ENCODE assay signal across 14 mouse cellular contexts in the genomic region with DNA sequence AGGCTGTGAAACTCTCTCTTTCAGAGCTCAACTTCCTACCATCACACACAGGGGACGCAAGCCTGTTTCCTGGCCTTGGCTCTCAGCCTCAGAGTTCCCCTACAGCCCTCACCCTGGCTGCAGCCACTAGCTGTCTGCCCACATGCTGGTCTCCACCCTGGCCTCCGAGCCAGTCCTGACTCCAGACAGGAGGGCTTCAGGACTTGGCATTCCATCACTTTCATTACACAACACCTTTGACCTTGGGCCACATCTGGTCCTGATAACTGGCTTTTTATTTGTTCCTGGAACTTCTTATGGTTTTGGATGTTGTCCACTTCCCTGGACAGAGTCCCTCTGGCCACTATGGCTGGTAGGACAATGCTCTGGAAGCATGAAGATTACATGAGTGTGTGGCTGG.
DNase-seq lines count a peak whose midpoint lies in the region; ATAC-seq and TF ChIP-seq lines count a peak whose summit lies in the region.
"Had no signal": no experiment of that assay in that cellular context is flagged by ENCODE, and none has a peak within 500 bp of the region (broad histone marks: within the 10 kb centered on the region; RNA-seq: fewer than 3 reads in every experiment).

No protein-coding gene starts in this region.

- H3K9ac ChIP-seq in heart, embryonic 15.5 days = no peak overlapping the region
- H3K9ac ChIP-seq in forebrain, embryonic 12.5 days = no peak overlapping the region
- H3K9ac ChIP-seq: liver, embryonic 13.5 days had no signal

- H3K27ac ChIP-seq in heart, embryonic 10.5 days = no peak overlapping the region
- no peak overlapping the region for H3K27ac ChIP-seq in heart, embryonic 15.5 days
- no peak overlapping the region for H3K27ac ChIP-seq in forebrain, embryonic 12.5 days
- no peak overlapping the region for H3K27ac ChIP-seq in thymus, adult 2 months (ENCODE audit: control insufficient read depth, insufficient read depth, low read length)
- H3K27ac ChIP-seq: left cerebral cortex, adult 2 months; liver, embryonic 13.5 days; macrophage had no signal

- TF ChIP-seq POLR2A in thymus, adult 2 months (IDR thresholded peaks at IDR 0.05; ENCODE audit: control insufficient read depth, extremely low read depth, insufficient read depth, low read length, poor library complexity) = no peak

- WGBS in heart, embryonic 10.5 days = 32% methylated on average over 2 of the region's 2 CpGs
- 46% methylated on average over 2 of the region's 2 CpGs for WGBS in heart, embryonic 15.5 days
- WGBS in forebrain, embryonic 12.5 days = 80% methylated on average over 2 of the region's 2 CpGs
- 77% methylated on average over 2 of the region's 2 CpGs for WGBS in thymus, adult 2 months

- H3K36me3 ChIP-seq in heart, embryonic 10.5 days = no peaks in the 10 kb centered on the region
- no peaks in the 10 kb centered on the region for H3K36me3 ChIP-seq in heart, embryonic 15.5 days
- H3K36me3 ChIP-seq in forebrain, embryonic 12.5 days (replicated peaks) = no peaks in the 10 kb centered on the region
- no peaks in the 10 kb centered on the region for H3K36me3 ChIP-seq in thymus, adult 2 months (ENCODE audit: control insufficient read depth, insufficient read depth, low read length)
- H3K36me3 ChIP-seq: liver, embryonic 13.5 days had no signal

- no peak overlapping the region for H3K4me2 ChIP-seq in heart, embryonic 15.5 days
- H3K4me2 ChIP-seq in forebrain, embryonic 12.5 days = no peak overlapping the region
- H3K4me2 ChIP-seq: liver, embryonic 13.5 days had no signal

- ATAC-seq in heart, embryonic 15.5 days (replicated peaks; ENCODE audit: insufficient number of reproducible peaks, insufficient read depth, low FRiP score, low read depth) = 0 out of 2 replicates have a peak, but pooled peaks have one; percentile 39
- ATAC-seq in forebrain, embryonic 12.5 days (ENCODE audit: low FRiP score) = no peak

- peaks cover 5% of the 10 kb centered on the region; the same call in 1 of the 2 replicates for H3K4me1 ChIP-seq in heart, embryonic 10.5 days
- H3K4me1 ChIP-seq in heart, embryonic 15.5 days (replicated peaks) = no peaks in the 10 kb centered on the region
- H3K4me1 ChIP-seq in forebrain, embryonic 12.5 days = no peaks in the 10 kb centered on the region
- peaks cover 6% of the 10 kb centered on the region; the same call in 1 of the 2 replicates for H3K4me1 ChIP-seq in thymus, adult 2 months (replicated peaks; ENCODE audit: control insufficient read depth, insufficient read depth, low read length)
- H3K4me1 ChIP-seq: liver, embryonic 13.5 days had no signal

- no peak overlapping the region for H3K4me3 ChIP-seq in heart, embryonic 10.5 days
- H3K4me3 ChIP-seq in heart, embryonic 15.5 days = no peak overlapping the region
- H3K4me3 ChIP-seq in forebrain, embryonic 12.5 days (replicated peaks) = no peak overlapping the region
- no peak overlapping the region for H3K4me3 ChIP-seq in thymus, adult 2 months (ENCODE audit: control insufficient read depth, insufficient read depth, low read length)
- H3K4me3 ChIP-seq: left cerebral cortex, adult 2 months; liver, embryonic 13.5 days had no signal

- peak; percentile 92 for DNase-seq in heart, adult 11 months
- no peak for DNase-seq in heart, embryonic 10.5 days (ENCODE audit: low spot score)
- DNase-seq in embryo, embryonic 10 days (ENCODE audit: low spot score) = peak; percentile 53
- peak; percentile 5 for DNase-seq in ovary, postnatal 10 days (ENCODE audit: low spot score)
- no peak for DNase-seq in thymus, adult 2 months
- no peak for DNase-seq in kidney, postnatal 10 days
- DNase-seq: kidney, postnatal 14 days; liver, embryonic 13.5 days; spleen, adult 18-20 months; thymus, adult 18-20 months had no signal

- no peaks in the 10 kb centered on the region for H3K9me3 ChIP-seq in heart, embryonic 10.5 days
- H3K9me3 ChIP-seq in heart, embryonic 15.5 days (replicated peaks) = no peaks in the 10 kb centered on the region
- H3K9me3 ChIP-seq in forebrain, embryonic 12.5 days = no peaks in the 10 kb centered on the region
- H3K9me3 ChIP-seq: liver, embryonic 13.5 days had no signal

- TF ChIP-seq CTCF in thymus, adult 2 months (IDR thresholded peaks at IDR 0.05; ENCODE audit: borderline replicate concordance, control insufficient read depth, extremely low read depth, insufficient read depth, low read length, poor library complexity) = no peak

- 0 out of 2 replicates have a peak, but pooled peaks cover 5% of the 10 kb centered on the region for H3K27me3 ChIP-seq in heart, embryonic 10.5 days (ENCODE audit: insufficient read depth, poor library complexity, severe bottlenecking)
- H3K27me3 ChIP-seq in heart, embryonic 15.5 days = no peaks in the 10 kb centered on the region
- H3K27me3 ChIP-seq in forebrain, embryonic 12.5 days = no peaks in the 10 kb centered on the region
- H3K27me3 ChIP-seq in thymus, adult 2 months (ENCODE audit: control insufficient read depth, insufficient read depth, low read length) = no peaks in the 10 kb centered on the region
- H3K27me3 ChIP-seq: liver, embryonic 13.5 days had no signal

Comparison
In these comparisons a context has a peak if more than half of its experiments do, and no peak if none do; other contexts are left out.
1. DNase-seq: peak in heart, adult 11 months (single experiment), embryo, embryonic 10 days (single experiment) and ovary, postnatal 10 days (single experiment); none in heart, embryonic 10.5 days (single experiment), thymus, adult 2 months (single experiment) and kidney, postnatal 10 days (single experiment).